Mouse (Mus musculus): ENCODE measurements at regions not wholly inside any gene's neighbourhood (a gene's known extent, or its start where the extent isn't known, plus 50 kb on each side); places are given as distances from the start of the nearest gene placed in this dataset.

- DNase-seq (ENCODE audit: low read depth) = no peak
Measured at GRCm38 (mm10) chr3:120898258-120898657, 273.2 kb downstream of the Rwdd3 start.

- no peak for DNase-seq (ENCODE audit: low read depth)
Measured at GRCm38 (mm10) chr3:120897758-120898157, 273.7 kb downstream of the Rwdd3 start.

- no peak for DNase-seq (ENCODE audit: low read depth)
Measured at GRCm38 (mm10) chr3:120897221-120897620, 274.3 kb downstream of the Rwdd3 start.

DNA sequence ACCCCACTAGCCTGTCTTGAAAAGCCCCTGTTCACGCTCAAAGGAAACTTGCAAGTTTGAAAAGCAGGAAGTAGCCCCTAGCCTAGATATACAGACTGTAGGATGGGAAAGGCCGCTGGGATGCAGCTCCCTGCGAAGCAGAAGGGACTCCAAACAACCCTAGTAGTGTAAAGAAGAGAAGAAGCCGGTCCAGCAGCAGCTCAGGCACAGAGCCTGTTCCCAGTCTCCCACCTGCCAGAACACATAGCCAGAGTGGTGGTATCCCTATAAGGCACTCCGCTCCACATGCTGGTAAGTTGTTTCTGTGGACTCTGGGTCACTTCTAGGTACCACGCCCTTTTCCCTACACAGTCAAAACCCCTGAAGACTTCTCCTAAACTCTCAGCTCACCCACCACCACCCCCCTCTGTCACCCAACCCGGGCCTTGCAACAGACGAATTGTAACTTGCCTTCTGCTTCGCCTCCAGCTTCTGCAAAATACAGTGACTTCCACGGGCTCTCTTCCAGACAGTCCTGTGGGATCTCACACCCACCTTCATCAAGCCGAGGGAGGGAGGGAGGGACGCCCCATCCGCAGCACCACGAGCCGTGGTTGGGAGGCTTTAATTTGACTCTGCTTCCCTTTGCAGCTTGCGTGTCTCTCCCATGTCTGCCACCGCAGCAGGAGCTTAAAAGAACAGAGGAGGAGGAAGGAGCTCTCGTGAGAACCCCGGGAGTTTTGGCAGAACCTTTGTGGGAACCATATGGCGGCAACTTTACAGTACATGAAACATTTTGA is 285.2 kb downstream of the Rwdd3 start:
- DNase-seq (ENCODE audit: low read depth) = no peak

DNA sequence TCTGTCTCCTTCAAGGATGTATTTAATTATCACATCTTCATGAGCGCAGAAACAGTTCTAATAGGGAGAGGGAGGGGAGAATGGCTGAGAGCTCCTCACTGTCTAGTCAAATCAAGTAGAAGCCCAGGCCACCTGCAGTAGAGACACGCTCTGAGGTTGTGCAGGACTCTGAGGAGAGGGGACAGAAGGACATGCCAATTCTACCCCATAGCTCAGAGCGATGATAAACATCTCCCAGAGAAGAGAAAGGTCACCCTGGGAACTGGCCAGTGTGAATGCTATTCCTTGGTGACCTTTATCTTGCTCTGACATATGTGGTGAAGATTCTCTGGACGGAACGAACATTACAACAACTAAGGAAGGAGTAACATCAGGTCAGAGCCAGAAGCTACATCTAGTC is 286.1 kb downstream of the Rwdd3 start:
- DNase-seq (ENCODE audit: low read depth) = no peak

- DNase-seq (ENCODE audit: low read depth) = no peak
Measured at GRCm38 (mm10) chr3:120884189-120884588, 287.3 kb downstream of the Rwdd3 start.

GRCm38 (mm10) chr3:120883650-120884049 is 287.8 kb downstream of the Rwdd3 start:
- DNase-seq (ENCODE audit: low read depth) = no peak

- no peak for DNase-seq (ENCODE audit: low read depth)
Measured at GRCm38 (mm10) chr3:120879409-120879808, 292.1 kb downstream of the Rwdd3 start.

DNA sequence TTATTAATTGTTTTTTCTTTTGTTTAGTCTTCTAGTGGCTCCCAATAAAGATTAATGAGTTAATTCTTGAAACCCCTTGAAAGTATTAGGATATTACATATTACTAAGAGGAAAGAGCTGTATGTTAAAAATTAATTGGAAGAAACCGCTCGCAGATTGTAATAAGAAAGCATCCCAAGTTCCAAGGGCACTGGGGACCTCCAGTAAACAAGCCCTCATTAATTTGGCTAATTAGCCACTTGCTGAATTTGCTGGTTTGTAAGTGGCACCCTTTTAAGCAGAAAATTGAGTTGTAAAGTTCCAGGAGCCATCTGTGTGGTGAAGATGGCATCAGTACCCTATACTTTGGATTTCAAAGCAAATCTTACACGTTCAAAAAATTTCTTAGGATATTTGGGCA is 295.8 kb downstream of the Rwdd3 start:
- no peak for DNase-seq (ENCODE audit: low read depth)

- DNase-seq (ENCODE audit: low read depth) = no peak
Measured at GRCm38 (mm10) chr3:120865036-120865435, 306.5 kb downstream of the Rwdd3 start.

DNA sequence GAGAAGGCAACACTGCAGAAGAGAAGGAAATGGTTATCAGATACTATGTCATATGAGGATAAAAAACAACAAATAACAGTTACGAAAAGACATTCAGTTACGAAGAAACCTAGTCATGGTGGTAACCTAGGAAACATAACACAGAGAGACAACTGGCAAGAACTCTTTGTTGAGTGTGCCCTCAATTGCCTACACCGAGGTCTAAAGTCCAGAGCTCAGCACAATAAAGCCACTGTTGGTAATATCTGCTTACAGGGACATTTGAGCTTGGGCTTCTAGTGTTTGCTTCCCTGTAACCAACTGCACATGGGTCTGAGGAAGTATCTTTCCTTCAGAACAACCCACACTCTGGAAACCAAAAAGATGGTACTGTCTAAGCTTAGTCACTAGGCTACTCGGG is 309.9 kb downstream of the Rwdd3 start:
- DNase-seq (ENCODE audit: low read depth) = no peak

- DNase-seq (ENCODE audit: low read depth) = no peak
Measured at GRCm38 (mm10) chr3:120858281-120858680, 313.2 kb downstream of the Rwdd3 start.

- no peak for DNase-seq (ENCODE audit: low read depth)
Measured at GRCm38 (mm10) chr3:120854322-120854721, 317.2 kb downstream of the Rwdd3 start.

DNA sequence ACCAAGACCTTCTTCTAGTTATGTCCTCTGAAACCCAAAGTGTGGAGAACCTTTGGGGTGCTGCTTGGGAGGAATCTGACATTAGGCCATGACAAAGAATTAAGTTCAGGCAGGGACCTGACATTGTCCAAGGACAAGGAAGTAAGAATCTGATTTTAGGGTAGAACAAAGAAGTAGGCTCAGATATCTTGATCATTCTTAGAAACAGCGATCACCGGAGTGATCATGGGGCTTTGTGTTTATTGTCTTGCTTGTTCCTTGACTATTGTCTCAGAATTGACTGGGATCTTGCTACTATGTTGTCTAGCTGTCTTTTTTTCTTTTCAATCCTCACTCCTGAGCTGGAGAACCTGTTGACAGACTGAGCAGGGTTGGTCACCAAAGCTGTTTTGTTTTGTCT is 327.9 kb downstream of the Rwdd3 start:
- DNase-seq (ENCODE audit: low read depth) = no peak

GRCm38 (mm10) chr3:120823536-120823935 is 348.0 kb downstream of the Rwdd3 start:
- no peak for DNase-seq (ENCODE audit: low read depth)

GRCm38 (mm10) chr3:120811901-120812300 is 359.6 kb downstream of the Rwdd3 start:
- DNase-seq (ENCODE audit: low read depth) = no peak

- no peak for DNase-seq (ENCODE audit: low read depth)
Measured at GRCm38 (mm10) chr3:120810527-120810926, 361.0 kb downstream of the Rwdd3 start.

- no peak for DNase-seq (ENCODE audit: low read depth)
Measured at GRCm38 (mm10) chr3:120810048-120810447, 361.4 kb downstream of the Rwdd3 start.

DNA sequence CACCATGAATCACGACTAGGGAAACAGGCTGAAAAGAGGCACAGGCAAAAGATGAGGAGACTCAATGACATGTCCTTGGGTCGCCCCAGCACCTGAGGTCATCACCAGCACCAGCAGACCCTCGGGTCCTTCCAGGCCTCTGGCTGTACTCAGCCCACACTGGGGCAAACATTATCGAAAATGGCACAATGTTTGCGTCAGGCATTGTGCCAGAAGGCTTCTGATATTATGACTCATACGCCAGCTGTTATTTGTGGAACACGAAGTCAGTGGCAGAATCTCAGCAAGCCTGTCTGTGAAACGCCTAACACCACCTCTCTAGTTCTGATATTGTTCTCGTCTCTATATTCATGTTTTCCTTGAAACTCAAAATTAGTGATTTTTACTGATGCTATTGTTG is 384.8 kb downstream of the Rwdd3 start:
- no peak for DNase-seq (ENCODE audit: low read depth)

GRCm38 (mm10) chr3:120781486-120781885 is 390.0 kb downstream of the Rwdd3 start:
- no peak for DNase-seq (ENCODE audit: low read depth)

DNA sequence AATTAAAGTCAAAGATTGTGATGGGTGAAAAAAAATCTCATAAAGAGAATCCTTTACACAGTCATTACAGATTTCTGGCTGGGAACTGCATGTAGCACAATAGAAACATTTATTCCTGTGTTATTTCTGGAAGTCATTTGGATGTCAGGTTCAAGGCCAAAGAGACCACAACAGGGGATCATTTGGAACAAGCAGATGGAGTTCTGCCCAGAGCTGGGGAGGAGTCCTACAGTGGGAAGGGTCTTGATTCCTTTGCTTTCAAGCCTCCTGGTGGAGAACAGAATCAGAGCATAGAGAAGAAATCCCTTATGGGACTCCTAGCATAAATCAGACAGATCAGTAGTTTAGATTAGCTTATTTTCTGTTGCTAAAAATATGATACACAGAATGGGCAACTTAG is 392.4 kb downstream of the Rwdd3 start:
- no peak for DNase-seq (ENCODE audit: low read depth)

DNA sequence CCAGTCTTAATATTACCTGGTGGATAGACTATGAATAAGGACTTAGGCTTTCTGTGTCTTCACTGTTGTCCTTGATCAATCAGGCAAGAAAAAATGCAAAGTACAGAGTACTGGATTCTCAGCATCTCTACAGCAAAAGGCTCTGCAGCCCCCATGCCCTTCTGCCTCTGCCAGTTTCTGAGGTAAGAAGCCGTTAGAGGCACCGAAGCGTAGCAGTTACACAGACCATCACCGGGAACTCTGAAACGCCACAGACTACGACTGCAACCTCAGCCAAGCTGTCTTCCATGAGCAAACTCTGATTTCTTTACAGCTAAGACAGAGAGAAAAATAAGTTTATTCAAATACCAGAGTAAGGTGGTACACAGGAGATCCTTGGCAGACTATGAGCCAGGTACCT is 396.5 kb downstream of the Rwdd3 start:
- no peak for DNase-seq (ENCODE audit: low read depth)

- DNase-seq (ENCODE audit: low read depth) = no peak
Measured at GRCm38 (mm10) chr3:120761681-120762080, 409.8 kb downstream of the Rwdd3 start.

DNA sequence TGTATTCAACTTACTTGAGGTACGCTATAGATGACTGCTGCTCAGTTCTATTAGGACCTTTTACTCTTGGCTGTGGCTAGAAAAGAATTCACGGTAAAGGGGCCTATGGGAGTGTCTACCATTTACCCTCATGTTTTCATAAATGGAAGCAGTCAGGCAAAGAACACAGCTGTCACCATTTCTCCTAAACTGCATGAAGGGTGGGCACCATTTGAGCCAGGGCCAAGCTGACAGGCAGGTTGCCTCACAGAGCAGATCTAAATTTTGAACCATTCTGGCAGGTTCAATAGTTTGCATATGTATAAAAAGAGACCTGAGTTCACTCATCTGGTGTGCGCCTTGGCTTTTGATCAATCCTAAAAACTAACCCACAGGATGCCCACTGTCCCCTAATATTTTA is 410.3 kb downstream of the Rwdd3 start:
- DNase-seq (ENCODE audit: low read depth) = no peak
